Mouse (Mus musculus) gastrocnemius, postnatal 10 days (tissue): ENCODE data around the gene Vsig10. TPM values are rescaled to one million over a fixed set of nuclear protein-coding genes. Genes with fewer than 3 reads are reported as not detected.
"Not testable (repeated sequence)": the region's sequence is repeated elsewhere in the genome, so short reads cannot be mapped to it uniquely, and the experiment has no call there.

Experiments
- DNase-seq: peaks from one replicate; pipeline ENCODE4 v3.0.0; 2021; ENCODE audit warnings: mixed read lengths
- long read RNA-seq, 2 experiments: library from polyadenylated mRNA; stranded (forward); transcript quantifications; one replicate each; pipeline ENCODE4 v2.0.0; 2021
- total RNA-seq, 2 experiments: library from RNA; stranded (reverse); gene quantifications; 2 replicates each; pipeline ENCODE4 v1.2.3; 2021

Gene Vsig10
- total RNA-seq = 10 to 100 TPM in 1 of 2 experiments, 1 to 10 TPM in 1; 8.6 to 11.9 TPM
- long read RNA-seq, experiment 1, partial matches to known transcripts = 0 of 2 reads
- long read RNA-seq, experiment 1, other reads (novel, unspliced or antisense) = 2 of 2 reads
- long read RNA-seq, experiment 2, partial matches to known transcripts = 0 of 3 reads
- long read RNA-seq, experiment 2, other reads (novel, unspliced or antisense) = 3 of 3 reads

- peak; percentile 72 for DNase-seq
Observed at GRCm38 (mm10) chr5:117318741-117319629, at the start of gene Vsig10. TSS of gene Vsig10 (plus strand) at chr5:117319083.

GRCm38 (mm10) chr5:117269395-117269794 is 49.5 kb upstream of the Vsig10 start:
- no peak for DNase-seq

GRCm38 (mm10) chr5:117271945-117272344 is 46.9 kb upstream of the Vsig10 start:
- DNase-seq = no peak

GRCm38 (mm10) chr5:117274817-117275216 is 44.1 kb upstream of the Vsig10 start:
- DNase-seq = no peak

GRCm38 (mm10) chr5:117277784-117278183 is 41.1 kb upstream of the Vsig10 start:
- no peak for DNase-seq

- no peak for DNase-seq
Observed at GRCm38 (mm10) chr5:117278809-117279668, 39.8 kb upstream of the Vsig10 start.

GRCm38 (mm10) chr5:117279669-117280050 is 39.2 kb upstream of the Vsig10 start:
- no peak for DNase-seq

GRCm38 (mm10) chr5:117281536-117281935 is 37.3 kb upstream of the Vsig10 start:
- no peak for DNase-seq

GRCm38 (mm10) chr5:117282360-117282759 is 36.5 kb upstream of the Vsig10 start:
- DNase-seq = no peak

GRCm38 (mm10) chr5:117284029-117284428 is 34.9 kb upstream of the Vsig10 start:
- no peak for DNase-seq

GRCm38 (mm10) chr5:117284682-117285081 is 34.2 kb upstream of the Vsig10 start:
- DNase-seq = no peak

GRCm38 (mm10) chr5:117285266-117285665 is 33.6 kb upstream of the Vsig10 start:
- no peak for DNase-seq

GRCm38 (mm10) chr5:117286286-117286685 is 32.6 kb upstream of the Vsig10 start:
- DNase-seq = no peak

GRCm38 (mm10) chr5:117286831-117287822 is 31.8 kb upstream of the Vsig10 start, which contains the start of gene Pebp1:
TSS of gene Pebp1 (minus strand) at chr5:117287625.
- peak; percentile 97 for DNase-seq

GRCm38 (mm10) chr5:117289646-117290045 is 29.2 kb upstream of the Vsig10 start:
- no peak for DNase-seq

- DNase-seq = no peak
Observed at GRCm38 (mm10) chr5:117290081-117290480, 28.8 kb upstream of the Vsig10 start.

- DNase-seq = no peak
Observed at GRCm38 (mm10) chr5:117291312-117291711, 27.6 kb upstream of the Vsig10 start.

GRCm38 (mm10) chr5:117292547-117292946 is 26.3 kb upstream of the Vsig10 start:
- DNase-seq = no peak

- not testable (repeated sequence) for DNase-seq
Observed at GRCm38 (mm10) chr5:117293776-117294175, 25.1 kb upstream of the Vsig10 start.

- no peak for DNase-seq
Observed at GRCm38 (mm10) chr5:117295011-117295410, 23.9 kb upstream of the Vsig10 start.

- DNase-seq = no peak
Observed at GRCm38 (mm10) chr5:117302899-117303298, 16.0 kb upstream of the Vsig10 start.
